Mouse (Mus musculus) testis, adult 2 months (tissue): ENCODE measurements around the gene Nphs1.

ENCODE experiments used
- CTCF ChIP-seq: fragments of 200-500 bp; IDR thresholded peaks from 2 replicates; pipeline ENCODE4 v1.5.1; 2012; ENCODE audit warnings: low read depth, mild to moderate bottlenecking, inconsistent platforms, low read length, moderate library complexity; ENCODE audit not compliant: control insufficient read depth, insufficient read depth, insufficient replicate concordance
- POLR2A ChIP-seq: fragments of 200-500 bp; IDR thresholded peaks from 2 replicates; pipeline ENCODE4 v1.6.1; 2012; ENCODE audit warnings: low read depth, mild to moderate bottlenecking, inconsistent platforms, low read length, moderate library complexity; ENCODE audit not compliant: control insufficient read depth

DNA sequence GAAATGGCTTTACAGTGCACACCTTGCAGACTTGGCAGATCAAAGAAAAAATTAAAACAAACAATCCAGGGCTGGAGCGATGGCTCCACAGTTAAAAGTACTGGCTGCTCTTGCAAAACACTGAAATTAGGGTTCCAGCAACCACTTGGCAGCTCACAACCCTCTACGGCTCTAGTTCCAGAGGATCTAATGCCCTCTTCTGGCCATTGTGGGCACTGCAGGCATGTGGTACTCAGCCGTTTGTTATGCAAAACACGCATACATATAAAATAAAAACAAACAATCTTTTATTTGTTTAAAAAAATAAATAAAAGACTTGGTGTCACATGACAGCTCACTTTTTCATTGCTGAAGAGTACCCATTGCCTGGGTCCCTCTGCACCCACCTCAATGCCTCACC, 34.6 kb downstream of the Nphs1 start:
- TF ChIP-seq CTCF (peak; percentile 75; the same call in 1 of the 2 replicates), POLR2A (no peak)
